Mouse (Mus musculus): ENCODE data around the gene Ctnnd2. TPM values are rescaled to one million over a fixed set of nuclear protein-coding genes. Genes with fewer than 3 reads are reported as not detected.
A peak's percentile ranks its signal among the peaks of the same experiment; 100 is the strongest.

Ctnnd2 gene
- polyA plus RNA-seq, 1 experiment = 87.7 TPM

- whole genome bisulfite sequencing = 55% methylated on average over 12 of the region's 12 CpGs
- Histone ChIP-seq H3K27ac (ENCODE audit: insufficient read depth, low read length) (no peak overlapping the region), H3K4me1 (ENCODE audit: control insufficient read depth, insufficient read depth, low read length) (peaks cover 12% of the 10 kb centered on the region), H3K27me3 (ENCODE audit: control insufficient read depth, insufficient read depth, low read length) (no peaks in the 10 kb centered on the region), H3K4me3 (replicated peaks; ENCODE audit: insufficient read depth, low read depth, low read length) (no peak overlapping the region)
- TF ChIP-seq POLR2A (IDR thresholded peaks at IDR 0.05; ENCODE audit: borderline replicate concordance, insufficient read depth, low read length) (no peak), CTCF (IDR thresholded peaks at IDR 0.05; ENCODE audit: borderline replicate concordance, insufficient read depth, low read depth, low read length) (no peak)
- DNase-seq = no peak
Measured at GRCm38 (mm10) chr15:30884692-30885334, 712.4 kb downstream of the Ctnnd2 start.

- 19% methylated on average over 6 of the region's 6 CpGs for whole genome bisulfite sequencing
- Histone ChIP-seq H3K27me3 (ENCODE audit: control insufficient read depth, insufficient read depth, low read length) (no peaks in the 10 kb centered on the region), H3K27ac (ENCODE audit: insufficient read depth, low read length) (no peak overlapping the region), H3K4me1 (ENCODE audit: control insufficient read depth, insufficient read depth, low read length) (peaks cover 12% of the 10 kb centered on the region), H3K4me3 (replicated peaks; ENCODE audit: insufficient read depth, low read depth, low read length) (no peak overlapping the region)
- DNase-seq = peak; percentile 77 to 89
- TF ChIP-seq CTCF (IDR thresholded peaks at IDR 0.05; ENCODE audit: borderline replicate concordance, insufficient read depth, low read depth, low read length) (no peak), POLR2A (IDR thresholded peaks at IDR 0.05; ENCODE audit: borderline replicate concordance, insufficient read depth, low read length) (no peak)
Measured at GRCm38 (mm10) chr15:30885410-30885809, 713.0 kb downstream of the Ctnnd2 start.

DNA sequence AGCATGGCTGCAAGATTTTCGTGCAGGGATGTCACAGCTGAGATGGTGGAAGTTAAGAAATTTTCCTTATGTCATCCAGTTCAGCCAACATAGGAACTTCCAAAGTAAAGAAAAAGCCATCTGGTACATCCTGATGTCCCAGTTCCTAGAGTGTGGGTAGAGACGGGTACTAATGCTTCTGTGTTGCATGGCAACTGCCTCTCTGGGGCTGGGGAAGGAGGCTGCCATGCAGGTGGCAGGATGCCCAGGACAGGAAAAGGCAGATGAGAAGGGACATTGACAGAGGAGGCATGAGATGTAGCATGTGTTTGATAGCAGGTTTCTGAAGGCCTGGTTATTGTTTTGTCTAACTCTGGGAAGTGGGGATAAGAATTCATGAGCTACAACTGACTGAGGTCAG lies 715.2 kb downstream of the Ctnnd2 start:
- no peak overlapping the region for H3K27ac ChIP-seq (ENCODE audit: insufficient read depth, low read length)
- no peak overlapping the region for H3K4me3 ChIP-seq (replicated peaks; ENCODE audit: insufficient read depth, low read depth, low read length)
- peak in 1 of 2 experiments; percentile 61 for DNase-seq
- WGBS = 47% methylated on average over 2 of the region's 2 CpGs
- TF ChIP-seq CTCF (IDR thresholded peaks at IDR 0.05; ENCODE audit: borderline replicate concordance, insufficient read depth, low read depth, low read length) = no peak
- TF ChIP-seq POLR2A (IDR thresholded peaks at IDR 0.05; ENCODE audit: borderline replicate concordance, insufficient read depth, low read length) = no peak
- H3K27me3 ChIP-seq (ENCODE audit: control insufficient read depth, insufficient read depth, low read length) = no peaks in the 10 kb centered on the region
- peaks cover 15% of the 10 kb centered on the region for H3K4me1 ChIP-seq (ENCODE audit: control insufficient read depth, insufficient read depth, low read length)

GRCm38 (mm10) chr15:30891986-30892385 lies 719.6 kb downstream of the Ctnnd2 start:
- DNase-seq = peak; percentile 44 to 56
- 19% methylated on average over 4 of the region's 4 CpGs for WGBS
- TF ChIP-seq POLR2A (IDR thresholded peaks at IDR 0.05; ENCODE audit: borderline replicate concordance, insufficient read depth, low read length) = no peak
- no peak for TF ChIP-seq CTCF (IDR thresholded peaks at IDR 0.05; ENCODE audit: borderline replicate concordance, insufficient read depth, low read depth, low read length)

DNA sequence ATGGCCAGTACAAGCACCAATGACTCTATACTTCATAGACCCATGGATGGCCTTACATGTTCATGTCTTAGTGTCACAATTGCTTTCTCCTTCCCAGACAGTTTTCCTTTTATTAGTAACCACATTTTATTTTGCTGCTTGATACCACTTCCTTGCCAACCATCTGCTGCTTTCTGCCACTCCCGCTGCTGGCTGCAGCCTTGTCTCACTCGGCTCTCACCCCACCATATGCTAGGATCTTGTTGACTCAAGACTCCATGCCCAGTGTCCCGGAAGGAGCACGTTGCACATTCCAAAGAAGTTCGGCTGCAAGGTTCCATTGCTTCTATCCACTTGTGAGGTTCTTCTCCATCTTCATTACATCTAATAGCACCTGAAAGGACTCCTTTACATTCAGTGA lies 722.7 kb downstream of the Ctnnd2 start:
- peak overlapping the region; percentile 35; the same call in 1 of the 2 replicates for H3K27ac ChIP-seq (ENCODE audit: insufficient read depth, low read length)
- peaks cover 24% of the 10 kb centered on the region for H3K4me1 ChIP-seq (ENCODE audit: control insufficient read depth, insufficient read depth, low read length)
- peak; percentile 83 to 94 for DNase-seq
- no peak overlapping the region for H3K4me3 ChIP-seq (replicated peaks; ENCODE audit: insufficient read depth, low read depth, low read length)
- 7% methylated on average over 5 of the region's 5 CpGs for WGBS
- TF ChIP-seq CTCF (IDR thresholded peaks at IDR 0.05; ENCODE audit: borderline replicate concordance, insufficient read depth, low read depth, low read length) = no peak
- TF ChIP-seq POLR2A (IDR thresholded peaks at IDR 0.05; ENCODE audit: borderline replicate concordance, insufficient read depth, low read length) = no peak
- no peaks in the 10 kb centered on the region for H3K27me3 ChIP-seq (ENCODE audit: control insufficient read depth, insufficient read depth, low read length)

More at GRCm38 (mm10) chr15:30891986-30892385, 719.6 kb downstream of the Ctnnd2 start:
- Histone ChIP-seq H3K27ac (ENCODE audit: insufficient read depth, low read length) (no peak overlapping the region), H3K27me3 (ENCODE audit: control insufficient read depth, insufficient read depth, low read length) (no peaks in the 10 kb centered on the region), H3K4me3 (replicated peaks; ENCODE audit: insufficient read depth, low read depth, low read length) (no peak overlapping the region), H3K4me1 (ENCODE audit: control insufficient read depth, insufficient read depth, low read length) (peaks cover 25% of the 10 kb centered on the region)

DNA sequence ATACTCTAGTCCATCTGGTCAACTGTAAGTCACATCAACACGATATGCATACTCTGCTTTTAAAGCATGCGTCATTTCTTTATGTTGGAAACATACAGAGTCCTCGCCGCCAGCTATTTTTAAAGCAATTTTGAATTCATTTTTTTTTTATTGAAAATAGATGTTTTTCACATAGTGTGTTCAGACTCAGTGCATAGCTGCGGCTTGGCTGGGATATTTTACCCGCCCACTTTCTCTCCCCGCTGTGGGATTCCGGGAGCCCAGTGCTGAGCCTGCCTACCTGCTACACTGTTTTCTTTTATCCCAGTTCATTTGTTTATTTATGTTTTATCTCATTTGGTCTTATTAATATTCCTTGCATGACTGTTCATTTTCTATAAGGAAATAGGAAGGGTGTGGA lies 724.9 kb downstream of the Ctnnd2 start:
- WGBS = 97% methylated on average over 8 of the region's 8 CpGs

DNA sequence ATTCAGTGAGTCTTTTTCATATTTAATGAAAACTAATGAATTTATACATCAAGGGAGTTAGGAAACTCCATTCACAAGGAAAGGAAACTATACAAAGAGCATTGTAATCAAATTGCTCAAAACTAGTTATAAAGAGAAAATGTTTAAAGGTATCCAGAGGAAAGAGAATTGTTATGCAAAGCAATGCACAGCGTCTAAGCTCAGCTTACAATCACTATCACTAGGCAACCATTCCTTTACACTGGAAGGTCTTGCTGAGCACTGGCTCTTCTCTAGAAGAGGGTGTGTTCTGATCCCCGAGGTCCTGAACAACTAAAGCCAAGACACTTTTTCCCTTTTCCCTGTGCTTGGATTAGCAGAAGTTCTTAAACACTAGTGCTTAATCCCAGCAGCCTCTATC lies 735.6 kb downstream of the Ctnnd2 start:
- no peaks in the 10 kb centered on the region for H3K27me3 ChIP-seq (ENCODE audit: control insufficient read depth, insufficient read depth, low read length)
- no peak overlapping the region for H3K4me3 ChIP-seq (replicated peaks; ENCODE audit: insufficient read depth, low read depth, low read length)
- 52% methylated on average over 2 of the region's 2 CpGs for WGBS
- no peak for DNase-seq
- H3K4me1 ChIP-seq (ENCODE audit: control insufficient read depth, insufficient read depth, low read length) = no peaks in the 10 kb centered on the region; the same call in 1 of the 2 replicates
- TF ChIP-seq POLR2A (IDR thresholded peaks at IDR 0.05; ENCODE audit: borderline replicate concordance, insufficient read depth, low read length) (no peak), CTCF (IDR thresholded peaks at IDR 0.05; ENCODE audit: borderline replicate concordance, insufficient read depth, low read depth, low read length) (no peak)
- H3K27ac ChIP-seq (ENCODE audit: insufficient read depth, low read length) = no peak overlapping the region

More for the DNA sequence above, 724.9 kb downstream of the Ctnnd2 start:
- H3K4me3 ChIP-seq (replicated peaks; ENCODE audit: insufficient read depth, low read depth, low read length) = no peak overlapping the region
- no peak overlapping the region for H3K27ac ChIP-seq (ENCODE audit: insufficient read depth, low read length)
- DNase-seq = no peak
- H3K4me1 ChIP-seq (ENCODE audit: control insufficient read depth, insufficient read depth, low read length) = peaks cover 20% of the 10 kb centered on the region
- H3K27me3 ChIP-seq (ENCODE audit: control insufficient read depth, insufficient read depth, low read length) = no peaks in the 10 kb centered on the region
- no peak for TF ChIP-seq POLR2A (IDR thresholded peaks at IDR 0.05; ENCODE audit: borderline replicate concordance, insufficient read depth, low read length)
- no peak for TF ChIP-seq CTCF (IDR thresholded peaks at IDR 0.05; ENCODE audit: borderline replicate concordance, insufficient read depth, low read depth, low read length)

DNA sequence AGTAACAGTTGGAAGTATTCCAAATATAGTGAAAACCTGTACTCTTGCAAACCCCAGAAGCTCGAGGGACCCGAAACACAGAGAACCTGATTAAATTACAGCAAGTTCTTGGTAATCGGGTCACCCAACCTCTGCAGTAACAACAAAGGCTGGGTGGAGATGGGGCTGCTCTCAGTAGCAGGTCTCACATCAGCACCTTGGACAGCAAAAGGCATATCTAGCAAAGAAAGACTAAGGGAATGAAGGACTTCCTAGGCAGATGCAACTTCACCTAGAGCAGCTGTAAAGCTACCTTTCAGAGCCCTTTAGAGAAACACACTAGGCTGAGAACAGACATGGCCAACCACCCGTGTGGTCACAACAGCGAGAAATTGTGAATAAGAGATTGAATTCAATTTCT lies 741.0 kb downstream of the Ctnnd2 start:
- Histone ChIP-seq H3K4me1 (ENCODE audit: control insufficient read depth, insufficient read depth, low read length) (no peaks in the 10 kb centered on the region), H3K27ac (ENCODE audit: insufficient read depth, low read length) (no peak overlapping the region), H3K27me3 (ENCODE audit: control insufficient read depth, insufficient read depth, low read length) (no peaks in the 10 kb centered on the region), H3K4me3 (replicated peaks; ENCODE audit: insufficient read depth, low read depth, low read length) (no peak overlapping the region)
- no peak for DNase-seq
- 83% methylated on average over 5 of the region's 5 CpGs for WGBS
- TF ChIP-seq CTCF (IDR thresholded peaks at IDR 0.05; ENCODE audit: borderline replicate concordance, insufficient read depth, low read depth, low read length) (no peak), POLR2A (IDR thresholded peaks at IDR 0.05; ENCODE audit: borderline replicate concordance, insufficient read depth, low read length) (no peak)

All from cerebellum, adult 2 months (tissue).